Mouse (Mus musculus) right cerebral cortex, postnatal 10 days (tissue): ENCODE results near the gene Ezr.
A peak's percentile ranks its signal among the peaks of the same experiment; 100 is the strongest.
"Not testable (repeated sequence)": the region's sequence is repeated elsewhere in the genome, so short reads cannot be mapped to it uniquely, and the experiment has no call there.

Source experiments
- DNase-seq, 2 experiments: peaks; one replicate each; pipeline ENCODE4 v3.0.0; 2021; ENCODE audit warnings: low spot score in 2 of 2

Ezr gene

DNA sequence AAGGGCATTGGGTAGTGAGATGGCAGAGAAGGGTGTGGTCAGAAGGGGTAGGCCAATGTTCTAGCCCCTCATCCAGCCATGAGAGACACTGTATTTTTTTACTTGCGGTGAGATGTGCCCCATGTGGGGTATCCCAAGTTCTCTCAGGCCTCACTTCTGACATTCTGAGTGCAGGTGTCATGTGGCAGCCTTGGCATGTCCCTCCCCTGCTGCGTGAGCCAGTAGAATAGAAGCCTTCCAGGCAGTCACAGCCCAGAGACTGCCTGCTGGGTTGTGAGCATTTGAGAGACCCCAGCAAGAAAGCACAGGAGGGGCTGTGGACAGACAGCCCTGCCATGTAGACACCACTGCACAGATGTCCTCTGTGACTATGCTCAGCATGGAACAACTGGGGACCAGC lies 74.4 kb downstream of the Ezr start:
- not testable (repeated sequence) for DNase-seq

DNA sequence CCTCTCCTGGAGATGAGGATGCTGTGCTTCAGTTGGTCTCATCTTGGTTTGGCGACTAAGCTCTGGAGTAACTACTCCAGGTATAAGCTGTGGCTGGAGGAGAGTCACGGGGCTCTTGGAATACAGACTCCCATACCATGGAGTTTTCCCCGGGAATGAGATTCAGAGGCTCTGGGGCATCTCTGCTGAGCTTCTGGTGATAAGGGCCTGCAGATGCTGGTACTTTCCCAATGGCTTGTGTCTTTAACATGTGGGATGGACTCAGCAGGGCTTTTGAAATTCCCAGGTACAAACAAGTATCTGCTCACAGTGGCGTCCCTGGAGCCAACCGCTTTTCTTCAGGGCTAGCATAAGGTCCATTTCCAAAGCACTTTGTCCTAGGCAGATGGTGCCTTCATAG lies 75.2 kb downstream of the Ezr start:
- DNase-seq: not testable (repeated sequence)

DNA sequence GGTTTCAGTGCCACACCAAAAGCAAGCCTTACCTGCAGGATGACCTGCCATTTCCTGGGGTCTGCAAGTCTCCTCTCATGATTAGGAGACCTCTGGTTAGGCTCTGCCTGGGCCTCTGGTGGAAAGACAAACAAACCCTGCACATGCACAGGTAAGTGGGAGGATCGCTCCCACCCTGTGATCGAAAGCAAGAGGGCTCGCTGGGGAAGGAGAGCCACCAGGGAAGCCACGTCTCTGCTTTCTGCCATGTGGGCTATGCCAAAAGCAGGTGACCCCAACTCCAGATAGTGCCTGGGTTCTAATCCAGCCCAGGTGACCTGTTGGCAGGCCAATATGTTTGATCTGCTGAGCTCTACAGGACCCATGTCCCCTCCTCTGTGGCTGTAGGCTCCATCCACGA lies 76.1 kb downstream of the Ezr start:
- DNase-seq: not testable (repeated sequence)

DNA sequence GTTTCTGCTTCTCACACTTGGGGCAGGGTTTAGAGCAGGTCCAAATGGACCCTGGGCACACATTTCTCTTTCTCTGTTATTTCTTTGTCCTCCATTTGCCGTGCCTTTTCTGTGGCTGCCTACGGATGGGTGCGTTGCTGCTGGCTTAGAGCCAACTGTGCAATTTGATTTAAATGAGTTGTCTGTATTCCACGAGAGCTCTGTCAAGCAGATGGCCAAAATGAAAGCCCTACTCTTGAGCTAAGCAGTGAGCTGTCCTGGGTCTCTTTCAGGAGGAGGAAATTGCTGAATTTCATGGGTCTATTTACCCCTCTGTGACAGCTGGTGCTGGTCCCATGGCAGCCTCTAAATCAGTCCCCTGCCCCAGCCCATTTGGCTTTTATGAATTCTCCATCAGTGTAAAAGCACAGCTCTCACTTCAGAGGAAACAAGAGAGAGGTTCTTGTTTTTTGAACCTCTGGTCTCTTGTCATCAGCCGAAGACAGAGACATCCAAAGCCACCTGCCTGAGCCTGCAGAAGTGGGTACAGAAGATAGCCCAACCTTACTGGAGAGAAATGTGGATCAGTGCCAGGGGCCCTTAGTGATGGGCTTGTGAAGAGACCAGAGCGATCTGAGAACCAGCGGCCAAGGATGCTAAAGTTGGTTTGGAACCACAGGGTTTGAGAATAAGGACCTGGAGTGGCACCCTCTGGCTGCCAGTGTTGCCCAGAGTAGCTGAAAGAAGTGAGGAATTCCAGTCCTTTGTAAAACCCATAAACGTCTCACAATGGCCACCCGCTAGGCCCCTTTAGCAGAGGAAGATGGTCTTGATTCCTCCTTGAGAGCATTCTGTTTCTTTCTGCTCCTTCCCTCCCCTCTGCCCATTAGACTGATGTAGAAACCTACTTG lies 79.0 kb downstream of the Ezr start:
- DNase-seq: peak in 1 of 2 experiments; percentile 26

DNA sequence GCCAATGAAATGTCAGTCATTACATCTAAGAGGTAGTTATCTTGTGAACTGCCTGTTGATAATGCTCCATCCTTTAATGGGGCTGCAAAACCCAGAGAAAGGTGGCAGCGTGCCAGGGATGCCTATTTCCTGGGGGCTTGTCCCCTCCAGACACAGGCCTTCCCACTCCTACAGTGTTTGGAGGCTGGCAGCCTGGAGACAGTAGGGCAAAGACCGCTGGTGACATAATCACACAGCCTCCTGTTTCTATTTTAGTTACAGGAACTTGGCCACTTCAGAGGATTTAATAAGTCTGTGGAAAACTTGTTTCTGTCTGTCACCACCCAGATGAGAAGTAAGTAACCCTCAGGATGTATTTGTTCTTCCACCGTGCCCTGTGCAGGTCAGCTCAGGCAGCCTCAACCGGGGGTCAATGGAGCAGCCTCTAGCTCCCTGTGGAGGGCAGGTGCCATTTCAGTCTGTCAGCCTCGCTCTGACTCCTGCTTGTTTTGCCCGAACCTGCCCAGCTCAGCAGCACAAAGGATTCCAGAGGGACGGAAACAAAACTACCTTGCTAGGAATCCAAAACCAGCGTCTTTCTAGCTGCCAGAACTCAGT lies 79.9 kb downstream of the Ezr start:
- DNase-seq: not testable (repeated sequence)

DNA sequence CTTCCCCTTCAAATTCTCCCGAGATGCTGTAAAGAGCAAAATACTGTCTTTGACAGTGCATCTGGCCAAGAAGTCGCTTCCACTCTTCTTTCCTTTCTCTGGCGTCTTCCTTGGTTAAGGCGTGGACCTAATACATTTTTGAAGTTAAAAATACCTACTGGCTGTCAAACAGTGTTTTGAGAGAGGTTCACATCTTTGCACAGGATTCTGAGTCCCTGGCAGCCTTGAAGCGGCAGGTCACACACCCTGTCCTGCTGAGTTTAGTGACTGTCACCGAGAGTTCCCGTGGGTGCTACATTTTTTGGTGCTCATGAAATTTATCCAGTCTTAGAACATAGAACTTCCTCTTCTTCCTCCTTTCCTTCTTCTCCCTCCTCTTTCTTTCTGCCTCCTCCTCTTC lies 82.5 kb downstream of the Ezr start:
- not testable (repeated sequence) for DNase-seq

DNA sequence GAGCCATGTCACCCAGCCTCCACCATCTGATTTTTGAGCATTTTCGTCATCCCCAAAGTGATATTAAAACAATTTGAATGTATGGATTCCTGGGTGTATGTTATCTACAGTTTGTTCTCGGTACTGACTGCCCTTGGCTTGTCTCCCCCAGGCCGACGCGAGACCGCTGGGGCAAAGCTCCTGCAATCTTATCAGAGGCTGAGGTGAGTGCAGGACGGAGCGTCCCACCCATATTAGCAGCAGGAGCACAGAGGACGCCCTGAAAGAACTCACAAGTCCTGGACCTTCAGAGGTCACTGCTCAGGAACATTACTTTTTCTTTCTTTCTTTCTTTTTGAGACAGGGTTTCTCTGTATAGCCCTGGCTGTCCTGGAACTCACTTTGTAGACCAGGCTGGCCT lies 83.1 kb downstream of the Ezr start:
- not testable (repeated sequence) for DNase-seq

DNA sequence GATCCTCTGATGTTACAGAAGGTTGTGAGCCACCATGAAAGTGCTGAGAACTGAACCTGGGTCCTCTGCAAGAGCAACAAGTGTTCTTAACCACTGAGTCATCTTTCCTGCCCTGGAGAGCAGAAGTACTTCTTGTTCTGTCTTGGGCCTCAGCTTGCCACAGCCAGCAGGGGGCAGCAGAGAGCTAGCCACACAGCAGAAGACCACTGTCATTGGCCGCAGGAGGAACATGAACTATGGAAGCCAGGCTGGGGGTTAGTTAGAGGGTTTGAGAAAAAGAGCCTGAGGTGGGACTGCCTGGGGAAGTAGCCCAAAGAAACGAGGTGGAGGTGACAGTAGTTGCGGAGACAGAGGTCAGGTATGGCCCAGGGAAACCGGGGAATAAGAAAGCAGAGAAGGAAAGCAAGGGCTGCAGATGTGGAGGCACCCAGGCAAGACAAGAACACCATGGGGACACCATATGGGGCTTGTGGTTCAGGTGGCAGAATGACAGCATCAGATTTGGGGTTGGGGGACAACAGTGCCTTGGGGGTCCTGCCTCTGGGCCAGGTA lies 85.3 kb downstream of the Ezr start:
- DNase-seq: peak; percentile 65 to 77

DNA sequence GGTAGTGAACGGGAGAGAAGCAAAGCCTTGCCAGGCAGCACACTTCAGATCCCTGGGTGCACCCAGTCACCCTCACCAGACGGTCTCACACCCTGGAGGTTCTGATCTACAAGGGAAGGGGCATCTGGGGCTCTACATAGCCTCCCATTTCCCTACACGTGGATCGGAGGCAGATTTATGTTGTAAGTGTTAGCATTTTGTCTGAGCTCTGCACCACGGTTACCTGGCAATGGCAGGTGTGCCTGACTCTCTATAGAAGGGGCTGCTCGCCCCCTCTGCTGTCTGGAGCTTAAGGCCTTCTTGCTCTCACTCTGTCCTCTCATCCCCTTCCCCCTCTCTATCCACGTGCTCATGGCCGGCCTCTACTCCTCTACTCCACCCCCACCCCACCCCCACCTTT lies 86.1 kb downstream of the Ezr start:
- DNase-seq: peak in 1 of 2 experiments; percentile 28

DNA sequence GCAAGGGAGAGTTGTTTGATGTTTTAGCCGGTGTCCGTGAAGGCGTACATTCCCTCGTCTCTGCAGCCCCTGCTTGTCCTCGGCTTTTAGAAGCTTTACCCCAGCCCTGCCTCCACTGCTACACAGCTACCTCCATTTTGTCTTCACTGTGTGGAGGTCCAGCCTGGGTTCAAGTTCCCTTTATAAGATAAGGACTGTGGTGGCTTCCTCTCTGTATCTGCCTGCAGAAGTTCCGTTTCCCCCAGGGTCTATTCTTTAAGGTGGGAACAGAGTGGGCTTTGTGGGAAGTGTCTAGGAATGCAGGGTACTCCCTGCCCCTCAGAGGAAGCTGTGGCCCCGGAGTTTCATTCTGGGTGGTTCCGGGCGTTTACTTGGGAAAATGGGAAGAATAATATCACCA lies 86.9 kb downstream of the Ezr start:
- not testable (repeated sequence) for DNase-seq

DNA sequence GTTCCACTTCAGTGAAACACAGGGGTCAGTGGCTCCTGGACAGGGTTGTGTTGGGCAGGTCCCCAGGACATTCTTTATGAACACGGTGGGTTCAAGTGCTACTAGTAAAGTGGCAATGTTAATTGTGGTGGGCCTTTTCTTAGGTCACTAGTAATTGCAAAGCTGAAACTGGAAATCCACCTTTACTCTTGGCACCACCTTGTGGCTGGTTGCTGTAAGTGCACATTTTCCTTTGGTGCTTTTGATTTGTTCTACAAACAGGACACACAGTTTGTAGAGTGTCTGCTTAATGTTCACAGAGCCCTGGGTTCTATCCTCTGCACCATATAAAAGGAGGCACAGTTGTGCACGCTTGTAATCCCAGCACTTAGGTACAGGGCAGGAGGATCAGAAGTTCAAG lies 91.0 kb downstream of the Ezr start:
- peak; percentile 93 to 95 for DNase-seq

DNA sequence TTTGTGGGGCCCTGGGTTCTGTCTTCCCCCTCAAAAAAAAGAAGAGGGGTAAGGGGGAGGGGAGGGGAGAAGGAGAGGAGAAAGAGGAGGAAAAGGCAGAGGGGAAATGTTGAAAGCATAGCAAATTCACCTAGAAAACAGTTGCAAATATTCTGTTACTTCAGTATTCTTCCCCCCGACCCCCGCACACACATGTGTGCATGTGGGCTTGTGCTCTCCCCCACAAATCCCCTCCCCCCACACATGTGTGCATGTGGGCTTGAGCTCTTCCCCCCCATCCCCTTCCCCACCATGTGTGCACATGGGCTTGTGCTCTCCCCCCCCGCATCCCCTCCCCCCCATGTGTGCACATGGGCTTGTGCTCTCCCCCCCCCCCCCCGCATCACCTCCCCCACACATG lies 93.2 kb downstream of the Ezr start:
- peak in 1 of 2 experiments; percentile 34 for DNase-seq
